Mouse (Mus musculus) left cerebral cortex, postnatal 4 days (tissue): ENCODE results near the gene Gm20695. TPM values are rescaled to one million over a fixed set of nuclear protein-coding genes. Genes with fewer than 3 reads are reported as not detected.
"Not testable (repeated sequence)": the region's sequence is repeated elsewhere in the genome, so short reads cannot be mapped to it uniquely, and the experiment has no call there.

Source experiments
- DNase-seq: peaks from one replicate; pipeline ENCODE4 v3.0.0-alpha.2; 2022
- intact Hi-C: fragments of 180-260 bp; cut with DNase I; formaldehyde crosslinking; loops from one replicate; pipeline ENCODE4 v1.15.1; 2025
- total RNA-seq, 2 experiments: library from RNA; stranded (reverse); gene quantifications; 2 replicates each; pipeline ENCODE4 v1.2.3; 2021

Gm20695 gene
- 1 to 10 TPM in 1 of 2 experiments, under 1 TPM in 1; 0.64 to 1.3 TPM for total RNA-seq

DNA sequence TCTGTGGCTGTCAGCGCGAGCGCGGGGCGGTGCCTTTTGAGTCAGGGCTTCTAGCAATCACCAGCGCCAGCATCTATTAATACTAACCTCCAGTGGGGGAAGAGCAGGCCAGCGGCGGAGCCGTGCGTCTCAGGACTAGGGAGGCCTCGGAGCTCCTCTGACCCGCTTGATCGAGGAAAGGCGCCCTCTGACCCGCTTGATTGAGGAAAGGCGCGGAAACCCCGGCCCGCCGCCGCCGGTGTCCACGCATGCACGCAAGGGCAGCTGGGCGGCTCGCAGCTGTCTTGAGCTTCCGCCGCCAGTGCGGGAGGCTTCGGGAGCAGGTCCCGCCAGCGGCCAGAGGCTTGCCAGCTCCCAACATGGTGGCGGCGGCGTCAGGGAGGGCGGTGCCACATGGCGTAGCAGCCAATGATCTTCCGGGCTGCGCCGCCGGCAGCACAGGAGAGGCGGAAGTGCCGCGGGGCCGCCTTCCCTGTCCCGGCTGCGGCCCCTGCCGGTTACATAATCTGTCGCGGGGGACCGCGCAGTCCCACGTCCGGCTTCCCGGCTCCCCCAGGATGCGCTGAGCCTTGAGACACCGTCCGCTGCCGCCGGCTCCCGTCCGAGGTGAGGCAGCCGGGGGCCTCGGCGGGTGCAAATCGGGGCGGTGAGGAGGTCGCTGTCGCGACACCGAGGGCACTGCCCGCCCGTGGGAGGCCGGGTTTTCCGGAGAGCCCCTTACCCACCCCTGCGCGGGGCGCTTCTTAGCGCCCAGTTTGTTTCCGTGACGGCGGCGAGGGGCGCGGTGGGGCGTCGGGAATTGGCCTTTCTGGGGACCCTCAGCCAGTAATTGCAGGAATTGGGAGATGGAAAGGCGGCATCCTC is at the start of gene Gm20695, which contains the start of gene Zfp597:
Gene Gm20695, plus strand, starts transcription at position 448 of the 864 bp plus-strand sequence.
Gene Zfp597, minus strand, starts transcription at position 361 of the 864 bp plus-strand sequence.
- intact Hi-C loops, result no loop called here
- DNase-seq, result peak; percentile 95

DNA sequence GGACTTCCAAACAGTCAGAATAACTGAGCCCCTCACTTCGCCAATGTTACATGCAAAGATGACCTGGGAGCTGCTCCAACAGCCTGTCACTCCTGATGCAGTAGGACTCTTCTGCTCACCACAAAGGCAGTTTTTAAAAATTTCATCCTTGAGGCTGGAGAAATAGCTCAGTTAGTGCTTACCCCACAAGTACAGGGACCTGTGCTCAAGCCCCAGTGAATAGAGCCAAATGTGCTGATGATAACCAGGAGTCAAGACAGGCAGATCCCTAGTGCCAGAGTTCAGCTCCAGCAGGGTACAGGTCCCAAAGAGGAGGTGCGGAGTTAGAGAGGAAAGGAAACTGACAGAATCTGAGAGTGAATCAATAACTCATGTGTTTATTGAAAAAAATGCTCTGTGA is 49.0 kb upstream of the Gm20695 start:
- DNase-seq, result no peak
- intact Hi-C loops, result no loop called here

DNA sequence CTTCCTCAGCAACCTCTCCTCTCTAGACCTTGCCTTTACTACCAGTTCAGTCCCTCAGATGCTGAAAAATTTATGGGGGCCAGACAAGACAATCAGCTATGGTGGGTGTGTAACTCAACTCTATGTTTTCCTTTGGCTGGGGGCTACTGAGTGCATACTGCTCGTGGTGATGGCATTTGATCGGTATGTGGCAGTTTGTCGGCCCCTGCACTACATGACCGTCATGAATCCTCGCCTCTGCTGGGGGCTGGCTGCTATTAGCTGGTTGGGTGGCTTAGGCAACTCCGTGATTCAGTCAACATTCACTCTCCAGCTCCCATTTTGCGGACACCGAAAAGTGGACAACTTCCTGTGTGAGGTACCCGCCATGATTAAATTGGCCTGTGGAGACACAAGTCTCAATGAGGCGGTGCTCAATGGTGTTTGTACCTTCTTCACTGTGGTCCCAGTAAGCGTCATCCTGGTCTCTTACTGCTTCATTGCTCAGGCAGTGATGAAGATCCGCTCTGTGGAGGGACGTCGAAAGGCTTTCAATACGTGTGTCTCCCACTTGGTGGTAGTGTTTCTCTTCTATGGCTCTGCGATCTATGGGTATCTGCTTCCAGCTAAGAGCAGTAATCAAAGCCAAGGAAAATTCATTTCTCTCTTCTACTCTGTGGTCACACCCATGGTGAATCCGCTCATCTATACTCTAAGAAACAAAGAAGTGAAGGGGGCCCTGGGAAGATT is 45.1 kb upstream of the Gm20695 start:
- DNase-seq, result no peak

GRCm38 (mm10) chr16:3842989-3843388 is 41.5 kb upstream of the Gm20695 start:
- intact Hi-C loops, result no loop called here
- peak; percentile 13 for DNase-seq

More for the DNA sequence above, 45.1 kb upstream of the Gm20695 start:
- intact Hi-C loops, result no loop called here

DNA sequence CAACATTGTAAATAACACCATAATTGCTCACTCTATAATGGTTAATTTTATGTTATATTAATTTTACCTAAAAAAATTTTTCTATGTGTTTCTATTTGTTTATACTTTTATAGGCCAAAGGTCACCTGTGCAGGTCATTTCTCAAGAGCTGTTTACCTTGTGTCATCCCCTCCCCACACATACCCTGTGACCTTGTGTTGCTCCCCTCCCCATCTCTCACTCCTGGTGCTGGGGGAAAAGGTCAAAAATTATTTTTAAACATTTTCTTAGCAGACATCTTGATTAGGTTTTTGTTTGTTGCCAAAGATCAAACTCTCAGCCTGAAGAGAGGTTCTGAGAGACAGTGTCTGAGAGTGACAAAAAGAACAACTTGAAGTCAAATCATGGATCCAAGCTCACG is 40.7 kb upstream of the Gm20695 start:
- no peak for DNase-seq
- intact Hi-C loops, result no loop called here

DNA sequence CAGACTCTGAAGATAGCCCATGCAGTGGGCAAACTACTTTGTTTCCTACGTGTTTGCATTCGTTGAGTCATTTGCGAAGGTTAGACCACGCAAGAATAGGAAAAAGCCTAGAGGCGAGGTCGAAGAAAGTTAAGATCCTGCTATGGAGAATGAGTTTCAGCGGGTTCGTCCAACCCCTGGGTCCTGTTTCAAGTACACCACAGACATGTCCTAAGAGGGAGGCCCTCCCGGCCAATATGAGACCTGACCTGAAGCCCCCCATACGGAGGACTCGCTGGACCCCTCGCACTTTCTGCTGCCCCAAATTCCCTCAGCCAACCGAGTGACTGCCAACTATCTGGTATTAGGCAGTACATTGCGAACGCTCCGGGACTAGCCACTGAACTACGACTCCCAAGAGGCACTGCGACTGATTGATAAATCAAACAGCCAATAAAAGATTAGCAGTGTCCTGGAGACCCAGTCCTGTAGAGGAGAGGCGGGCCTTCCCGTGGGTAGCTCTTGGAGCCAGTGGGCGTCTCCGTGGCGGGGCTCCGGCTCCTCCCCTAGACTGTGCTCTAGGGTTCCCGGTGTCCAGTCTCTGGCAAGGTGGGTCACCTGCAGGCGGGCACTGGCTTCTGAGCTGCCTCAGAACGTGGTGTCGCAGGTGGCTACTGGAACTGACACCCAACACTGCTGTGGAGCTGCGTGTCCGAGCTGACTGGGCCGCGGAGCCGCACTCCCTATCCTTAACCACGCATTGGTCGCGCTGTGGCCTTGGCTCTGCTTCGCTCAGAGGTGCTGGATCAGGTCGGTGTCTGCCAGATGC is 37.5 kb upstream of the Gm20695 start, which contains the start of gene Zfp174:
Gene Zfp174, plus strand, starts transcription at position 558 of the 808 bp plus-strand sequence.
- intact Hi-C loops, result no loop called here

GRCm38 (mm10) chr16:3847871-3848270 is 36.6 kb upstream of the Gm20695 start:
- intact Hi-C loops, result no loop called here
- no peak for DNase-seq

More for the DNA sequence above, 37.5 kb upstream of the Gm20695 start, which contains the start of gene Zfp174:
- peak; percentile 94 for DNase-seq

DNA sequence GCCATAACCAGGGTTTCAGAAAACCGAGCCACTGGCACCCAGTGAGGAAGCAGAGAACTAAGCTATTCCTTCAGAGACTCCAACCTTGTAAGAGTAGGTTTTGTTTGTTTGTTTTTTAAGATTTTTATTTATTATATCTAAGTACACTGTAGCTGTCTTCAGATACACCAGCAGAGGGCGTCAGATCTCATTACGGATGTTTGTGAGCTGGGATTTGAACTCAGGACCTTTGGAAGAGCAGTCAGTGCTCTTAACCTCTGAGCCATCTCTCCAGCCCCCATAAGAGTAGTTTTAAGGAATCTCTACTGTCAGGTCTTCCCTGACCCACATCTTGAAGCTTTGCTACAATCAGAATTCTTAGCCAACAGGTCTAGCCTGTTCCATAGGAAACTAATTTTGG is 36.0 kb upstream of the Gm20695 start:
- DNase-seq, result no peak
- intact Hi-C loops, result no loop called here

DNA sequence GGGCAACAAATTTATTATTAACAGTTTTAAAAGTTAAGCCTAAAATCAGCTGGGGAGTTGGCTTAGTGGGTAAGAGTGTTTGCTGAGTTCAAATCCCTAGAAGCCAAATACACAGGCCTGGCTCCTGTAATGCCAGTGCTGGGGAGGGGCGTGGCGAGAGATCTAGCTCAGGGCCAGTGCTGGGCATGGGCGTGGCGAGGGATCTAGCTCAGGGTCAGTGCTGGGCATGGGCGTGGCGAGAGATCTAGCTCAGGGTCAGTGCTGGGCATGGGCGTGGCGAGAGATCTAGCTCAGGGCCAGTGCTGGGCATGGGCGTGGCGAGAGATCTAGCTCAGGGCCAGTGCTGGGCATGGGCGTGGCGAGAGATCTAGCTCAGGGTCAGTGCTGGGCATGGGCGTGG is 33.1 kb upstream of the Gm20695 start:
- DNase-seq, intact Hi-C loops: not testable (repeated sequence)

DNA sequence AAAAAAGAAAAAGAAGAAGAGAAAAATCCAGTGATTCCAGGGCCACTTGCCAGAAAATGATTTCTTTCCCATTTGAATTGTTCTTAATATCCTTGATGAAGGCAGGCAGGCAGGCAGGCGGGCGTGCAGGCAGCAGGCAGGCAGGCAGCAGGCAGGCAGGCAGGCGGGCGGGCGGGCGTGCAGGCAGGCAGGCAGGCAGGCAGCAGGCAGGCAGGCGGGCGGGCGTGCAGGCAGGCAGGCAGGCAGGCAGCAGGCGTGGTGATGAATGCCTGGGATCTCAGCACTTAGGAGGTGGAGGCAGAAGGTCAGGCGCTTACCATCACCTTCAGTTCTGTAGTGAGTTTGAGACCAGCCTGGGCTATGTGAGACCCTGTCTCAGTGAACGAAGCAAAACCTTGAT is 31.9 kb upstream of the Gm20695 start:
- DNase-seq, result no peak

DNA sequence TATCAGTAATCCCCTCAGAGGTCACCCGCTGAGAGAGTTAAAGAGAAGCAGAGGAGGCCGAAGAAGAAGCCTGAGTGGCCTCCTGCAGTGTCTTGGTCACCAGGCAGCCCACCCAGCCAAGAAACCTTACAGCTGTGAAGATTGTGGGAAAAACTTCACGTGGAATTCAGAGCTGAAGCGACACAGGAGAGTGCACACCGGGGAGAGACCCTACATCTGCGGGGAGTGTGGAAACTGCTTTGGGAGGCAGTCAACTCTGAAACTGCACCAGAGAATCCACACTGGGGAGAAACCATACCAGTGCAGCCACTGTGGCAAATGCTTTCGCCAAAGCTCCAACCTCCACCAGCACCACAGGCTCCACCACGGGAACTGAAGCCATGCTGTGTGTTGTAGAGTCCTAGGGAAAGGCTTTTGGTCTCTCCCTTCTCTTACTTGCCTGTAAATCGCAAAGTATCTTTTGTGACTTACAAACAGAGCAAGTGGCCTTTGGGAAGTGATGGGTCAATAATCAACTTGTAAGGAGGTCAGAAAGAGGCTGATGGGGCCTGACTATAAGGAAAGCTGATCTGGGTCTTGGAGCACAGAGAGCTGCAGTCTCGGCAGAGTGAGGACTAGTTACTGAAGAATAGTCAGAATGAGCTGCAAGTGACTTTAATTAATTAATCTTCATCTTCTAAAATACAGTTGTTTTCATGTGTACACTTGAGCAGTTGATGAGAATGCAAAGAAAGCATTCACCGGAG is 29.8 kb upstream of the Gm20695 start:
- DNase-seq, result no peak
- intact Hi-C loops, result no loop called here

More for the DNA sequence above, 31.9 kb upstream of the Gm20695 start:
- intact Hi-C loops, result no loop called here

DNA sequence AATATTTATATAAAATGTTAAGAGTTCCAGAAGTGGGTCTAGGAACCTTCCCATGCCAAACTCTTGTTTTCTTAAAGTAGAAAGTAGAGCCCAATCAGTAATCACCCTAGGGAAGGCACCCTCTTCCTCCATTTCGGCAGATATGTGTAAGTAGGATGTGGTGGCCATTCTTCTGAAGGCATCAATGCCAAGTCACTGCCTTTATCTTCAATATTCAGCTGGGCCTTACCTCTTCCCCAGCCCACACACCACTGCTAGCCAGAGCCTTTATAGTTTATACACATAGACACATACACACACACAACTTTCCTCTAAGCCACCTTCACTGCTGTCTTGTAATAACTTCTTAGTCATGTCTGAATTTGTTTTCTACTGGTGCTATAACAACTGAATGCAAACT is 28.7 kb upstream of the Gm20695 start:
- DNase-seq, result no peak

DNA sequence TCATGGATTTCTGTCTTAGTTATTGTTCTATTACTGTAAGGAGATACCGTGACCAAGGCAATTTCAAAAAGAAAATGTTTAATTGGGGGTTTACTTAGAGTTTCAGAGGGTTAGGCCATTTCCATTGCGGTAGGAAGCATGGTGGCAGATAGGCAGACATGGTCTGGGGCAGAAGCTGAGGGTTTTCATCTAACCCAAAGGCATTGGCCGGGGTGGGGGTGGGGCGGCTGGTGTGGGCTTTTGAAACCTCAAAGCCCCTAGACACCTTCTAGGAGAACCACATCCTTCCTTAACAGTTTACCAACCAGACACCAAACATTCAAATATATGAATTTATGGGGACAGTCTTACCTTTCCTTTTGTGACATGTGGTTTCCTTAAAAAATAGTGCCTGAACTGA is 25.2 kb upstream of the Gm20695 start:
- intact Hi-C loops, result no loop called here
- no peak for DNase-seq

More for the DNA sequence above, 28.7 kb upstream of the Gm20695 start:
- intact Hi-C loops, result no loop called here

- DNase-seq, result no peak
- intact Hi-C loops, result no loop called here
Observed at GRCm38 (mm10) chr16:3871815-3872214, 12.6 kb upstream of the Gm20695 start.

GRCm38 (mm10) chr16:3872216-3873047 is 12.0 kb upstream of the Gm20695 start, which contains the start of gene Naa60:
Gene Naa60, plus strand, starts transcription at chr16:3872375.
- intact Hi-C loops, result no loop called here
- DNase-seq, result peak; percentile 94

GRCm38 (mm10) chr16:3876346-3876745 is 8.1 kb upstream of the Gm20695 start:
- intact Hi-C loops, result no loop called here
- DNase-seq, result no peak

DNA sequence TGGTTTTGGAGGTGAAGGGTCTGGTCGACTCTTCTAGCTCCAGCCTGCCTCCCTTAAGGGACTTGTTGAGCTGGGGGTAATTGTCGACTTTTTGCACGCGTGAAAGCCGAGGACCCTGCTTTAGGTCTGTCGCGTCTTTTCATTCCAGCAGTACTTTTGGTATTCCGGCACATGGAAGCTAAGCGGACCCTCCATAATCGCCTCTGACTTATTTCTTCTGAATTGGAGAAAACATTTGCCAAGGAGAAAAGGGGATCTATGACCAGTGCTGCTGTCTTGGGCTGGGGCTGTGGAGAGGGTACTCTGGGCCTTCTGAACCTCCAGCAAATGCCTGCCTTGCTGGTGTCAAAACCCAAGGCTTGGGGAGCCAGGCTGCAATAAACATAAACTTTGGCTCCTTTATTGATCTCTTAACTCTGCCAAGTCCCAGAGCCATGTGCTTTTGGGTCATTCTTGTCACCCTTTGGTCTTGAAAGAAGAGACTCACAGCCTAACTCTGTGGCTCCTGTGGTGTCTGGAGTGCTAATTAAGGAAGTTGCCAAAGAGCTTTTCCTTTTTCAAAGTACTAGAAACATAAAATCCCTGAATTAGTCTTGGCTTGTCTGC is 720 bp downstream of the Gm20695 start:
- DNase-seq, result no peak
- intact Hi-C loops, result no loop called here

GRCm38 (mm10) chr16:3891621-3892295 is 7.3 kb downstream of the Gm20695 start:
- DNase-seq, result no peak
- intact Hi-C loops, result no loop called here
